Mouse (Mus musculus): Measurements from ENCODE around the gene Ltbp3. TPM values are rescaled to one million over a fixed set of nuclear protein-coding genes. Genes with fewer than 3 reads are reported as not detected.

Gene Ltbp3
- 26.6 and 43.3 TPM in 2 replicates for polyA plus RNA-seq (2015; fragmentation: Nextera tagmentation; extraction: Ambion mirVana)

- Histone ChIP-seq H3K4me3 (peak within 1 kb of the TSS; percentile 68), H3K9me3 (replicated peaks) (no peaks in the 10 kb centered on the region), H3K36me3 (no peaks in the 10 kb centered on the region), H3K4me2 (peak within 1 kb of the TSS; percentile 96), H3K27ac (peak within 1 kb of the TSS; percentile 94), H3K9ac (peak within 1 kb of the TSS; percentile 90), H3K27me3 (peaks cover 34% of the 10 kb centered on the region), H3K4me1 (replicated peaks) (peaks cover 56% of the 10 kb centered on the region)
- 31% methylated on average over 14 of the region's 14 CpGs for WGBS
- peak; percentile 79 for ATAC-seq (replicated peaks; ENCODE audit: insufficient number of reproducible peaks, insufficient read depth, low FRiP score, low read depth)
These were observed at the start of gene Ltbp3 for GRCm38 (mm10) chr19:5740320-5741317. Ltbp3 (plus strand) TSS chr19:5740904.

DNA sequence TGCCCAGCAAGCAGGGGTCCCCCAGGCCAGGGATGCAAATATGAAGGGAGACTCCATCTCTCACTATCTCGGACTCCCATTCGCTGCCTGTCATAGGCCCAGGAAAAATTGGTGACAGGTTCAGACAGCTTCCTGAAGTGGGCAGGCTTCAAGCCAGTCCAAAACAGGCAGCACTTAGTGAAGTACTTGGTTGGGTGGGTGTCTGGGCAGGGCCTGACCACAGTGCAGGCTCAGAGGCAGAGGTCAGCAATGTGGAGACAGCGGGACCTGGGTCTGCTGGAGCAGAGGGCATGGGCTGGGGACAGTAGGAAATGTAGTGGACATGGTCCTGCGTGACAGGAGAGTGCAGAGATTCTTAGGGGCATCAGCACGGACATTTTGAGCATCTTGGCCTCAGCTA is 49.1 kb upstream of the Ltbp3 start:
- Histone ChIP-seq H3K9me3 (replicated peaks) (no peaks in the 10 kb centered on the region), H3K27ac (peak overlapping the region; percentile 97), H3K36me3 (peaks cover 32% of the 10 kb centered on the region), H3K9ac (peak overlapping the region; percentile 92), H3K4me3 (peak overlapping the region; percentile 94), H3K4me2 (peak overlapping the region; percentile 98), H3K27me3 (no peaks in the 10 kb centered on the region), H3K4me1 (replicated peaks) (peaks cover 57% of the 10 kb centered on the region)
- no peak for ATAC-seq (replicated peaks; ENCODE audit: insufficient number of reproducible peaks, insufficient read depth, low FRiP score, low read depth)
- WGBS: 51% methylated on average over 5 of the region's 5 CpGs

- Histone ChIP-seq H3K9ac (peak overlapping the region; percentile 92), H3K27me3 (no peaks in the 10 kb centered on the region), H3K9me3 (replicated peaks) (no peaks in the 10 kb centered on the region), H3K4me1 (replicated peaks) (peaks cover 54% of the 10 kb centered on the region), H3K4me2 (peak overlapping the region; percentile 98), H3K36me3 (peaks cover 39% of the 10 kb centered on the region), H3K4me3 (peak overlapping the region; percentile 94), H3K27ac (peak overlapping the region; percentile 97)
- WGBS: 55% methylated on average over 10 of the region's 10 CpGs
- ATAC-seq (replicated peaks; ENCODE audit: insufficient number of reproducible peaks, insufficient read depth, low FRiP score, low read depth): peak; percentile 9; the same call in 1 of the 2 replicates
These were observed 48.4 kb upstream of the Ltbp3 start for GRCm38 (mm10) chr19:5692086-5692912.

GRCm38 (mm10) chr19:5692913-5693396 is 47.7 kb upstream of the Ltbp3 start:
- H3K9me3 ChIP-seq (replicated peaks): no peaks in the 10 kb centered on the region
- H3K36me3 ChIP-seq: peaks cover 45% of the 10 kb centered on the region
- peak overlapping the region; percentile 98 for H3K4me2 ChIP-seq
- H3K4me3 ChIP-seq: peak overlapping the region; percentile 94
- H3K9ac ChIP-seq: peak overlapping the region; percentile 92
- no peak for ATAC-seq (replicated peaks; ENCODE audit: insufficient number of reproducible peaks, insufficient read depth, low FRiP score, low read depth)
- 62% methylated on average over 10 of the region's 10 CpGs for WGBS
- H3K27me3 ChIP-seq: no peaks in the 10 kb centered on the region
- peak overlapping the region; percentile 97 for H3K27ac ChIP-seq
- peaks cover 48% of the 10 kb centered on the region for H3K4me1 ChIP-seq (replicated peaks)

DNA sequence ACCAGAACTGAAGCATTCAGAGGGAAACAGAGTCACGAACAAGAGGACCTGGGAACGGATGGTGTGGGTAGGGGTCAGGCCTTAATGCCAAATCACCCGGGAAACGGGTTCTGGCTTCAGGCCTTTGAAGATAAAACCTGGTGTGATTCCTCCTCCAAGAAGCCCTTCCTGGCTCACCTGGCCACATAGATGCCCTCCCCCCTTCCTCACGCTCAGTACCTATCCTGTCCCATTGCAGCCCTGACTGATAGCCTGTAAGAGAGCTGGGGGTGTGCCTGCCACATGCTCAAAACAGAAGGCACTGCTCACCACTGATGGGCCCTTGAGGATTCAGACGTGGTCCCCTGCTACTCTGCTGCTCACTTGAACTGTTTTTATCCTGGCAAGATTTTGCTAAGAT is 46.9 kb upstream of the Ltbp3 start:
- H3K4me1 ChIP-seq (replicated peaks): peaks cover 46% of the 10 kb centered on the region
- H3K9me3 ChIP-seq (replicated peaks): no peaks in the 10 kb centered on the region
- peak overlapping the region; percentile 94 for H3K4me3 ChIP-seq

GRCm38 (mm10) chr19:5695849-5696462 is 44.7 kb upstream of the Ltbp3 start:
- no peak overlapping the region; the same call in 1 of the 2 replicates for H3K4me3 ChIP-seq
- H3K4me1 ChIP-seq (replicated peaks): peaks cover 35% of the 10 kb centered on the region
- peak overlapping the region; percentile 32; the same call in 1 of the 2 replicates for H3K4me2 ChIP-seq
- 47% methylated on average over 41 of the region's 41 CpGs for WGBS
- no peaks in the 10 kb centered on the region for H3K9me3 ChIP-seq (replicated peaks)
- no peak overlapping the region for H3K27ac ChIP-seq
- H3K36me3 ChIP-seq: peaks cover 71% of the 10 kb centered on the region
- no peaks in the 10 kb centered on the region for H3K27me3 ChIP-seq
- no peak for ATAC-seq (replicated peaks; ENCODE audit: insufficient number of reproducible peaks, insufficient read depth, low FRiP score, low read depth)
- H3K9ac ChIP-seq: no peak overlapping the region

More for the DNA sequence above, 46.9 kb upstream of the Ltbp3 start:
- 0 out of 2 replicates have a peak overlapping the region, but pooled peaks have one; percentile 97 for H3K27ac ChIP-seq
- 78% methylated on average over 6 of the region's 6 CpGs for WGBS
- no peaks in the 10 kb centered on the region for H3K27me3 ChIP-seq
- H3K36me3 ChIP-seq: peaks cover 54% of the 10 kb centered on the region
- peak overlapping the region; percentile 98 for H3K4me2 ChIP-seq
- H3K9ac ChIP-seq: no peak overlapping the region
- ATAC-seq (replicated peaks; ENCODE audit: insufficient number of reproducible peaks, insufficient read depth, low FRiP score, low read depth): no peak

DNA sequence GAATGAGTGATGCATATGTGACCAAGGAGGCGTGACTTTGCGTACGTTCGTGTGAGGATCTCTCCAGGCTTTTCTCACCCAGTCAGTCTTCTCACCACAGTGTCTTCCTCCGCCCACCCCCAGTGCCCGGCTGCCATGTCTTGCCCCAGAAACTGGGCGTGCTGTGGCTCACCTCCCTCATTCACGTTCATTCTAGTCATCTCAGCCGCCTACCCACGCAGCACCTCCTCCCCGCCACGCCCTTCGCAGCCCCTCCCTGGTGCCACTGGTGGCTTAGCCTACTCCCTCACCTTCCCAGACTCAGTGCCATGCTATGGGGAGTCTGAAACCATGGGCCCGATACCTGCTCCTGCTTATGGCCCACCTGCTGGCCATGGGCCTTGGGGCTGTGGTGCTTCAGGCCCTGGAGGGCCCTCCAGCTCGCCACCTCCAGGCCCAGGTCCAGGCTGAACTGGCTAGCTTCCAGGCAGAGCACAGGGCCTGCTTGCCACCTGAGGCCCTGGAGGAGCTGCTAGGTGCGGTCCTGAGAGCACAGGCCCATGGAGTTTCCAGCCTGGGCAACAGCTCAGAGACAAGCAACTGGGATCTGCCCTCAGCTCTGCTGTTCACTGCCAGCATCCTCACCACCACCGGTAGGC is 36.4 kb upstream of the Ltbp3 start, which contains the start of gene Kcnk7:
Gene Kcnk7, plus strand, starts transcription at position 205 of the 638 bp plus-strand sequence.
- 0 out of 2 replicates have a peak, but pooled peaks have one; percentile 4 for ATAC-seq (replicated peaks; ENCODE audit: insufficient number of reproducible peaks, insufficient read depth, low FRiP score, low read depth)
- H3K9ac ChIP-seq: peak within 1 kb of the TSS; percentile 24; the same call in 1 of the 2 replicates

GRCm38 (mm10) chr19:5704801-5705571 is 35.7 kb upstream of the Ltbp3 start:
- peak; percentile 58; the same call in 1 of the 2 replicates for ATAC-seq (replicated peaks; ENCODE audit: insufficient number of reproducible peaks, insufficient read depth, low FRiP score, low read depth)
- no peaks in the 10 kb centered on the region for H3K9me3 ChIP-seq (replicated peaks)
- no peak overlapping the region for H3K4me3 ChIP-seq
- WGBS: 37% methylated on average over 10 of the region's 10 CpGs
- no peaks in the 10 kb centered on the region for H3K27me3 ChIP-seq
- H3K36me3 ChIP-seq: peaks cover 66% of the 10 kb centered on the region
- peak overlapping the region; percentile 24; the same call in 1 of the 2 replicates for H3K9ac ChIP-seq
- peak overlapping the region; percentile 56 for H3K27ac ChIP-seq
- no peak overlapping the region for H3K4me2 ChIP-seq
- peaks cover 19% of the 10 kb centered on the region for H3K4me1 ChIP-seq (replicated peaks)

More for the DNA sequence above, 36.4 kb upstream of the Ltbp3 start, which contains the start of gene Kcnk7:
- Histone ChIP-seq H3K27ac (peak within 1 kb of the TSS; percentile 56), H3K4me3 (no peak within 1 kb of the TSS), H3K4me2 (no peak within 1 kb of the TSS), H3K9me3 (replicated peaks) (no peaks in the 10 kb centered on the region), H3K4me1 (replicated peaks) (peaks cover 19% of the 10 kb centered on the region), H3K36me3 (peaks cover 62% of the 10 kb centered on the region), H3K27me3 (no peaks in the 10 kb centered on the region)
- WGBS: 69% methylated on average over 17 of the region's 17 CpGs

DNA sequence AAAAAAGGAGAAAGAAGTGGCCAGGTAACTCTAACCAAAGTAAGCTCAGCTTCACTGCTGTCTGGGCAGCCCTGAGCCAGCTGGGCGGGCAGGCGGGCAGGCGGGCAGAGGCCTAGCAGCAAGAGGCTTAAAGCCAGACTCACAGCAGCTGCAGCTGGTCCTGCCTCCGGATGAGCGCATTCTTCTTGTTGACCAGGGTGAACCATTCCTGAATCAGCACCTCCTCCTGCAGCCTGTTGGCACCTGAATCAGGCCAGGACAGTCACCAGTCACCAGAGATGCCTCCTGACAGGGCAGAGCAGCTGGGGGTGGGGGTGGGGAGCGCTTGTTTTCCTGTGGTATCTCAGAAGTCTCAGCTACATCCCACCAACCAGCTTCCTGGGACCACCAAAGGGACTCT is 30.6 kb upstream of the Ltbp3 start:
- Histone ChIP-seq H3K36me3 (peaks cover 81% of the 10 kb centered on the region), H3K27ac (no peak overlapping the region), H3K4me2 (no peak overlapping the region), H3K27me3 (no peaks in the 10 kb centered on the region), H3K4me1 (replicated peaks) (peaks cover 29% of the 10 kb centered on the region), H3K4me3 (no peak overlapping the region), H3K9me3 (replicated peaks) (no peaks in the 10 kb centered on the region), H3K9ac (no peak overlapping the region)
- ATAC-seq (replicated peaks; ENCODE audit: insufficient number of reproducible peaks, insufficient read depth, low FRiP score, low read depth): no peak
- 93% methylated on average over 6 of the region's 6 CpGs for WGBS
